Mouse (Mus musculus) bone marrow macrophage, adult 2 months (primary cell): ENCODE measurements around the gene Ssxa1.
"Not testable (repeated sequence)": the region's sequence is repeated elsewhere in the genome, so short reads cannot be mapped to it uniquely, and the experiment has no call there.

Experiments
- CTCF ChIP-seq: IDR thresholded peaks from 2 replicates; pipeline ENCODE4 v1.5.1; 2012; ENCODE audit warnings: low read depth, mild to moderate bottlenecking, low read length, moderate library complexity
- POLR2A ChIP-seq: IDR thresholded peaks from 2 replicates; pipeline ENCODE4 v1.6.1; 2012; ENCODE audit warnings: mild to moderate bottlenecking, low read depth, low read length, borderline replicate concordance

GRCm38 (mm10) chrX:21146675-21147074 is 31.1 kb downstream of the Ssxa1 start:
- not testable (repeated sequence) for TF ChIP-seq CTCF, POLR2A
